Mouse (Mus musculus) bone marrow macrophage, adult 2 months (primary cell): Measurements from ENCODE around the gene Unc93a2. TPM values are rescaled to one million over a fixed set of nuclear protein-coding genes. Genes with fewer than 3 reads are reported as not detected.
"Not testable (repeated sequence)": the region's sequence is repeated elsewhere in the genome, so short reads cannot be mapped to it uniquely, and the experiment has no call there.

Experiments used
- H3K27ac ChIP-seq: 2 replicates; pipeline ENCODE4 v1.5.1; 2012; ENCODE audit warnings: low read depth, low read length; ENCODE audit not compliant: insufficient read depth
- H3K4me1 ChIP-seq: 2 replicates; pipeline ENCODE4 v1.6.1; 2012; ENCODE audit warnings: low read length; ENCODE audit not compliant: control insufficient read depth, insufficient read depth
- H3K4me3 ChIP-seq: 2 replicates; pipeline ENCODE4 v1.5.1; 2012; ENCODE audit warnings: mild to moderate bottlenecking, low read length, moderate library complexity; ENCODE audit not compliant: insufficient read depth
- polyA plus RNA-seq: library from polyadenylated mRNA; stranded (reverse); fragments of >200 nt; gene quantifications from 2 replicates; pipeline ENCODE4 v1.2.4, GENCODE M21; 2012; ENCODE audit not compliant: missing spikeins, insufficient read depth, insufficient read length

Unc93a2 gene
- polyA plus RNA-seq, result not detected in 2 replicates

GRCm38 (mm10) chr17:7385364-7385763 is at the start of gene Unc93a2:
Gene Unc93a2, minus strand, starts transcription at chr17:7385464.
- not testable (repeated sequence) for H3K4me3 ChIP-seq, H3K27ac ChIP-seq, H3K4me1 ChIP-seq

- not testable (repeated sequence) for H3K4me3 ChIP-seq, H3K27ac ChIP-seq, H3K4me1 ChIP-seq
These were observed 48.9 kb upstream of the Unc93a2 start for GRCm38 (mm10) chr17:7434121-7434520.

DNA sequence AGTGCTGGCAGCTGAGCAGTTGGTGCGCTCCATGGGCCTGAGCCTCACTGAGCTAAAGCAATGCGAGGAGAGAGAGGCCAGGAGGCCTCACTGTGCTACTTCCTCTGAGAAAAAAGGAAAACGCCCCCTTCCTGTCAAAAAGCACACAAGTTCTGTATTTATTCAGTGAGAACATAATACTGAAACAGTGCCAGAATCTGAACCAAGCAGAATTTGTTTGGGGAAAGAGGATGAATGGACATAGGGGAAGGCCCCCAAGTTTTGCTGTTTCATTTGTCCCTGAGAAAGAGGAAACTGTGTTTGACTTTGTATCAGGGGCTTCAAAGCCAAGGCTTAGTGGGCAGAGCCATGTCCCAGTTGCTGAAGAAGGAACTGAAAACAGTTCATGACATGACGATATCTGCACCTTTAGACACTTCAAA is 45.0 kb upstream of the Unc93a2 start:
- not testable (repeated sequence) for H3K27ac ChIP-seq

DNA sequence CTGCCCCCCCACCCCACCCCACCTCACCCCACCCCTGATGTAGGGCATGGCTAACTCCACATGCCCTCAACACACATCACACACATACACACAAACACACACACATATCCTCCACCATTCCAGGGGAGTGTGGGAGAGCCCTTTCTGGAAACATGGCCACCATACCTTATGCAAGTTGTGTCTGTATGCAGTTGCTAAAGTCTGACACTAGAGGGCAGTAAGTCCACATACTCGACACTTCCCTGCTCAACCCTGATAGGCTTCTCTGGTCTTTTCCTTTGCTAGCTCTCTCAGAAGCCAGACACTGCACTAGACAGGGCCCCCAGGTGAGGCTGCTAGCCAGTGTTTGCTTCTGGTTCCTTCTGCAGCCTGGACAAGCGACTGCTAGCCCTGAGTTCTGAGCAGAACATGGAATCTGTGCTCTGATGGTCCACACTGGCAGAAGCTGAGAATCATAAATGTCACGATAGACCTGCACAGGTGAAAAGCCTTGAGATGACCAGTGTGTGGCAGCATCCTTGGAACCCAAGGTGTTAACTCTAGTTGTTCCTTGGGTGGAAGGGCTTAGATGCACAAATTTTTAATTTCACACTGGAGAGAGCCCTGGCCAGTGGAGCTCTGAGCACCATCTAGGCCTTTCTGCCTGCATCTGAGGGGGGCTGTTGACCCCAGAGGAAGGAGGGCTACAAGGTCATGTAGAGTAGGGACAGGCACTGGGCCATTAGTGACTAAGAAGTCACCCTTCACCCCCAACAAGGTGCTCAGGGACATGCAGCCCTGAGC is 35.1 kb upstream of the Unc93a2 start:
- not testable (repeated sequence) for H3K4me1 ChIP-seq, H3K27ac ChIP-seq, H3K4me3 ChIP-seq

More for the DNA sequence above, 45.0 kb upstream of the Unc93a2 start:
- not testable (repeated sequence) for H3K4me3 ChIP-seq, H3K4me1 ChIP-seq

DNA sequence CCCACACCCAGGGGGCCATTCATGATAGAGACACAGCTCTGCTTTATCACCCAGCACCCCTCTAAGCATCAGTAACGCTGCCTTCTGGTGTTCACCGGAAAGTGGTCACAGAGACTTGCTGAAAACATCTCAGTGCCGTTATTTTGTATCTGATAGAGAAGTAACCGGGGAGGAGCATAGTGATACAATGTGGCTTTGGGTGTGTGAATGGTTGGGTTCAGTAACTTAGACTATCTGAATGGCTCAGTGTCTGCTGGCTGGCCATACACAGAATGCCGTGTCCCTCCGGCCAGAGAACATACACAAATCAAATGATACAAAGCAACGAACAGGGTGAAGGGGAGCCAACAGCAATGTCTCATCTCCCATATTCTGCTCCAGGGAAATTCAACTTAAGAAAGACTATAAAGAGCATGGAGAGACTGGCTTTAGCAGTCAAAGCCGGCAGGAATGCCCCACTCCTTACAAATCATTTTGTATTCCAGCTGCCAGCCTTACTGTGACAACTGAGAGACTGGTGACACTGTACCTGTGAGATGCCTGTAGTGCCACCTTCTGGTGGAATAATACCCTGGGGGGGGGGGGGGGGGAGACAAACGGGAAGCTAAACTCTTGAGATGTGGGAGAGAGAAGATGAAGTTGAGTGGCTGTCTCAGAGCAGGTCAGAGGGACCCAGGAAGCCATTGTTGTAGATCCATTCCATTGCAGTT is 29.5 kb upstream of the Unc93a2 start:
- not testable (repeated sequence) for H3K4me1 ChIP-seq, H3K27ac ChIP-seq, H3K4me3 ChIP-seq

DNA sequence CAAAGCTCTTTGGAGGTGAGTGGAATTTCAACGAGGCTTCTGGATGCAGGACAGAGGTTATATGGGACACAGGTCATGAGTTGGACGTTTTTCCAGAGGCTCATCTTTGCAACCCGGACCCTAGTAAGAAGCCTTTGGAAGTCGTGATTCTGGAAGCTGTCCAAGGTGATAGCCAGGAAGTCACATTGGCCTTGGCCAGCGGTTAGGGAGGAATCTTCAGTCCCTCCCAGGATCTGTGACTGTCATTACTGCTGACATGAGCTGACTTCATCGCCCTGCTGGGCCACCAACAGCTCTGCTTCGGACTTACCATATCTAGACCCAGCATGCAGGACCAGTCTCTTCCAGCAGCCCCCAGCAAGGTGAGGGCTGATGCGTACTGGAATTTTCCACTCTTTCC is 28.1 kb upstream of the Unc93a2 start:
- H3K27ac ChIP-seq, H3K4me1 ChIP-seq, H3K4me3 ChIP-seq: not testable (repeated sequence)

DNA sequence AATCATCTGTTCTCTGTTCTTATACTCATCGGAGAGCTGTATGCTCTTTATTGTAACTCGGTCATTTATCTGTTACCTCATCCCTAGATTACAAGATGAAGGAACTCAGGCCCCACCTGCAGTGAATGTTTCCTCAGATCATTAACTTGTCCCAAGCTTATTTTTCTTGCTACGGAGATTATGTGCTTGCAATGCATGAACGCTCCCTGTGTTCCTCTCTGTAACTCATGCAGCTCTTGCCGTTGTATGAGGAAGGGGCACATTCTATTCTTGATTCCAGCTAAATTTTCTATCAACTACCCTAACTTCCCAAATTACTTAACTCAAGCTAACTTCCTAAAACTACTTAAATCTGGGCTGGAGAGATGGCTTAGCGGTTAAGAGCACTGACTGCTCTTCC is 14.5 kb upstream of the Unc93a2 start:
- not testable (repeated sequence) for H3K4me3 ChIP-seq, H3K27ac ChIP-seq, H3K4me1 ChIP-seq

DNA sequence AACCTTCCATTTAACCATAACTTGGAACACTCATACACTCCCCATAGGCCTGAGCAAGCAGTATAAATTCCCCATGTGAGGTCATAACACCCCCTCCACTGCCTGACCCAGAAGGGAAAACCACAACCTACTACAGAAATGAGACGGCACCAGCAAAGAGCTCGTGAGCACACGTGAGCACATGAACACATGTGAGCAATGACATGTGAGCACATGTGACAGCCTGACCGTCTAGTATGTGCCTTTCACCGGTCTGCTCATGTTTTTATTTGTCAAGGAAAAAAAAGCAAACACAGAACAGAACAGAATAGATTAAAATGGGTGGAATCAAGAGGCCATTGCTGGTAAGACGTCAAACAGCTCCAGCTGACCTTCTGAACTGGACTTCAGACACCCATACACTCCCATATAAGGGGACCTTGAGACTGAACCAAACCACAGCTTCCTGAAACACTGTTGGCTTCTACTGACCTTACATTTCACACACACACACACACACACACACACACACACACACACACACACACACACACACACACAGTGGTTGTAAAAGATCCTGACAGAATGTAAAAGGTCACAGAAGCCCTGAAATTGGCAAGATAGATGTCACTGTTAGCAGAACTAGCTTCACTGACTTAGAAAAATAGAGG is 13.1 kb upstream of the Unc93a2 start:
- not testable (repeated sequence) for H3K4me3 ChIP-seq, H3K4me1 ChIP-seq, H3K27ac ChIP-seq

DNA sequence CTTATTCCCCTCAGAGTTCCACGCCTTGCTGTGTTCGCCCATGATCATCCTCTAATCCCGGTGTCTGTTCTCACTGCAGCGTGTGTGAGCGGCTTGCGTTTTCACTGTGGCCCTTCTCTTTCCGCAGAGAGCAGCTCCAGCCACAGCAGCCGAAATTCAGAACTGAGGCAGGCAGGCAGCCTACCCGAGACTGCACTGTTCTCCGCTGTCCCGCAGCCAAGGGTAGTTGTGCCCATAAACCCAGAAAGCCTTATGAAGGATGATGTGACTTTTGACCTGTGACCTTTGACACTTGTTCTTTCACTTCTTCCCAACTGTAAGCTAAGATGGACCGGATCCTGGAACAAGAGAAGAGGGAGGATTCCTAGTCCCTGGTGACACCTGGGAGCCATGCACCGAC is 11.8 kb upstream of the Unc93a2 start:
- H3K4me3 ChIP-seq, H3K27ac ChIP-seq, H3K4me1 ChIP-seq: not testable (repeated sequence)

GRCm38 (mm10) chr17:7396288-7396687 is 11.0 kb upstream of the Unc93a2 start:
- H3K4me3 ChIP-seq, H3K27ac ChIP-seq, H3K4me1 ChIP-seq: not testable (repeated sequence)

DNA sequence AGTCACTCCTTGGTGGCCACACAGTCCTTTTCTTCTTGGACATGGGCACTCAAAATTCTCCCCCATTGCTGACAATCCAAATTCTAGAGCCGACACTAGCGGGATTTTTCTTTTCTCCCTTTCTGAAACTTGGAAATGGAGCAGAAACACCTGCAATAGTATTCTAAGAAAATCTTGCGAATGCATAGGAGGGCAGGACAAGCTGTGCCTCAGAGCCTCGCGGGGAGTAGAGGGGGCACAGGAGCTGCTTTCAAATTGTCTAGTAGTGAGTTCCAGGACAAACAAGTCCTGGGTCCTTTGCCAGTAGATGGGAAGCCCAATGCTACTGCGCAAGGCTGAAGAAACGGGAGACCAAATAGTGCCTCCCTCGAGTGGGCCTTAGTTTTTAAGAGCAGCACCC is 10.4 kb upstream of the Unc93a2 start:
- H3K4me1 ChIP-seq, H3K27ac ChIP-seq: not testable (repeated sequence)

DNA sequence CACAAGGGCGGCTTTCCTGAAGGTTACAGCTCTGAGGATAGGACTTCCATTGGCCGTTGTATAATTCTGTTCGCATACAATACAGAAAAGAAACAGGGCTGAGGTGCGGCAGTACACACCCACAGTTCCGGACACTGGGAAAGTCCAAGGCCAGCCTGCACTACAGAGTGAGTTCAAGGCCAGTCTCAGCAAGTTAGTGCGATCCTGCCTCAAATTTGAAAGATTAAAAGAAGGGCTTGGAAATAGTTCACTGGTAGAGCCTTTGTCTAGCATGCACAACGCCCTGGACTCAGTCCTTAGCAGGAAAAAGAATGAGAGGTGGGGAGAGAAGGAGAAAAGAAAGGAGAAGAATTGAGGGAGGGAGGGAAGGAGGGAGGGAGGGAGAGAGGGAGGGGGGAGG is 9.9 kb upstream of the Unc93a2 start:
- H3K27ac ChIP-seq, H3K4me3 ChIP-seq, H3K4me1 ChIP-seq: not testable (repeated sequence)

More for the DNA sequence above, 10.4 kb upstream of the Unc93a2 start:
- H3K4me3 ChIP-seq, result not testable (repeated sequence)

DNA sequence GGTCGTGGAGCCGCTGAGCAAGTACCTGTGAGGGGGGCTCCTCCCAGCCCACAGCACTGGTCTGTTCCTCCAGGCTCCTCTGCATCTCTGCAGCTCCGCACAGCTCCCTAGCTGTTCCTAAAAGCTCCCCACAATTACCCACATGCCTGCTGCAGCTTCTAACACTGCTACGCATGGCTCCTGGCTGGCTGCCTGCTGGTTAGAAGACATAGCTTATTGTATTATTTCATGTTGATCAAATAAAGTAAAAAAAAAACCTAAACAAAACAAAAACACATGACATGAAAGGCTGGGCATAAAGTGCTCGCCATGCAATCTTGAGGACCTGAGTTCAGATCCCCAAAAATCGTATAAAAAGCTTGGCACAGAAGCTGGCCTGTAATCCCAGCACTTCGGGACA is 4.6 kb upstream of the Unc93a2 start:
- not testable (repeated sequence) for H3K4me3 ChIP-seq, H3K27ac ChIP-seq, H3K4me1 ChIP-seq

- H3K4me1 ChIP-seq, H3K4me3 ChIP-seq, H3K27ac ChIP-seq: not testable (repeated sequence)
These were observed 3.7 kb upstream of the Unc93a2 start for GRCm38 (mm10) chr17:7388958-7389356.

GRCm38 (mm10) chr17:7388341-7388957 is 3.2 kb upstream of the Unc93a2 start:
- not testable (repeated sequence) for H3K27ac ChIP-seq, H3K4me1 ChIP-seq

More at GRCm38 (mm10) chr17:7388341-7388957, 3.2 kb upstream of the Unc93a2 start:
- H3K4me3 ChIP-seq, result not testable (repeated sequence)
